Mouse (Mus musculus) testis, adult 2 months (tissue): ENCODE measurements around the gene Pcgf2. TPM values are rescaled to one million over a fixed set of nuclear protein-coding genes. Genes with fewer than 3 reads are reported as not detected.
"Not testable (repeated sequence)": the region's sequence is repeated elsewhere in the genome, so short reads cannot be mapped to it uniquely, and the experiment has no call there.

Experiments
- H3K27ac ChIP-seq: fragments of 200-500 bp; 2 replicates; pipeline ENCODE4 v1.5.1; 2012; ENCODE audit warnings: low read depth, low read length; ENCODE audit not compliant: control insufficient read depth, insufficient read depth
- H3K27me3 ChIP-seq: fragments of 200-500 bp; 2 replicates; pipeline ENCODE4 v1.6.1; 2012; ENCODE audit warnings: mild to moderate bottlenecking, low read length, moderate library complexity; ENCODE audit not compliant: control insufficient read depth, insufficient read depth
- H3K36me3 ChIP-seq: fragments of 200-500 bp; 2 replicates; pipeline ENCODE4 v1.6.1; 2012; ENCODE audit warnings: mild to moderate bottlenecking, low read length; ENCODE audit not compliant: control insufficient read depth, insufficient read depth
- H3K4me1 ChIP-seq: fragments of 200-500 bp; 2 replicates; pipeline ENCODE4 v1.6.1; 2012; ENCODE audit warnings: low read length; ENCODE audit not compliant: control insufficient read depth, insufficient read depth
- H3K4me3 ChIP-seq: fragments of 200-500 bp; 2 replicates; pipeline ENCODE4 v1.5.1; 2012; ENCODE audit warnings: low read depth, mild to moderate bottlenecking, low read length, moderate library complexity, mixed read lengths; ENCODE audit not compliant: control insufficient read depth
- CTCF ChIP-seq: fragments of 200-500 bp; IDR thresholded peaks from 2 replicates; pipeline ENCODE4 v1.5.1; 2012; ENCODE audit warnings: low read depth, mild to moderate bottlenecking, inconsistent platforms, low read length, moderate library complexity; ENCODE audit not compliant: control insufficient read depth, insufficient read depth, insufficient replicate concordance
- POLR2A ChIP-seq: fragments of 200-500 bp; IDR thresholded peaks from 2 replicates; pipeline ENCODE4 v1.6.1; 2012; ENCODE audit warnings: low read depth, mild to moderate bottlenecking, inconsistent platforms, low read length, moderate library complexity; ENCODE audit not compliant: control insufficient read depth
- polyA plus RNA-seq: library from polyadenylated mRNA; depleted of rRNA; stranded (reverse); fragments of >200 nt; gene quantifications from 2 replicates; pipeline ENCODE4 v1.2.3, GENCODE M21; 2012

The Pcgf2 gene
- polyA plus RNA-seq, 1 experiment = 6.4 TPM

- Histone ChIP-seq H3K4me3 (no peak overlapping the region), H3K4me1 (peaks cover 10% of the 10 kb centered on the region), H3K27ac (no peak overlapping the region), H3K27me3 (no peaks in the 10 kb centered on the region), H3K36me3 (no peaks in the 10 kb centered on the region)
- TF ChIP-seq POLR2A (no peak), CTCF (no peak)
Observed at GRCm38 (mm10) chr11:97656269-97656971, 43.9 kb downstream of the Pcgf2 start.

- Histone ChIP-seq H3K4me3 (no peak overlapping the region), H3K36me3 (no peaks in the 10 kb centered on the region), H3K4me1 (no peaks in the 10 kb centered on the region), H3K27ac (no peak overlapping the region), H3K27me3 (no peaks in the 10 kb centered on the region)
- TF ChIP-seq CTCF = no peak
- no peak for TF ChIP-seq POLR2A
Observed at GRCm38 (mm10) chr11:97654210-97654609, 46.1 kb downstream of the Pcgf2 start.

- H3K4me3 ChIP-seq = peak overlapping the region; percentile 57
- not testable (repeated sequence) for H3K36me3 ChIP-seq, H3K4me1 ChIP-seq, H3K27ac ChIP-seq, H3K27me3 ChIP-seq
Observed at GRCm38 (mm10) chr11:97653376-97653775, 46.9 kb downstream of the Pcgf2 start.

- no peaks in the 10 kb centered on the region for H3K36me3 ChIP-seq
Observed at GRCm38 (mm10) chr11:97650341-97650740, 50.0 kb downstream of the Pcgf2 start.

GRCm38 (mm10) chr11:97648541-97648940, 51.8 kb downstream of the Pcgf2 start:
- not testable (repeated sequence) for H3K36me3 ChIP-seq, H3K4me3 ChIP-seq, H3K27ac ChIP-seq, H3K27me3 ChIP-seq, H3K4me1 ChIP-seq

More at GRCm38 (mm10) chr11:97650341-97650740, 50.0 kb downstream of the Pcgf2 start:
- H3K27ac ChIP-seq = no peak overlapping the region
- H3K27me3 ChIP-seq = no peaks in the 10 kb centered on the region
- H3K4me3 ChIP-seq = no peak overlapping the region
- H3K4me1 ChIP-seq = no peaks in the 10 kb centered on the region
- TF ChIP-seq POLR2A (no peak), CTCF (no peak)

GRCm38 (mm10) chr11:97644834-97645233, 55.5 kb downstream of the Pcgf2 start:
- Histone ChIP-seq H3K27me3 (no peaks in the 10 kb centered on the region), H3K4me3 (no peak overlapping the region), H3K4me1 (no peaks in the 10 kb centered on the region), H3K36me3 (no peaks in the 10 kb centered on the region), H3K27ac (no peak overlapping the region)
- peak; percentile 44; the same call in 1 of the 2 replicates for TF ChIP-seq CTCF
- no peak for TF ChIP-seq POLR2A

GRCm38 (mm10) chr11:97643380-97644055, 56.8 kb downstream of the Pcgf2 start:
- no peak overlapping the region for H3K27ac ChIP-seq
- no peaks in the 10 kb centered on the region for H3K4me1 ChIP-seq
- no peak overlapping the region for H3K4me3 ChIP-seq
- no peaks in the 10 kb centered on the region for H3K27me3 ChIP-seq
- no peaks in the 10 kb centered on the region for H3K36me3 ChIP-seq
- no peak for TF ChIP-seq CTCF
- no peak for TF ChIP-seq POLR2A
